Mouse (Mus musculus) forebrain, embryonic 16.5 days (tissue): Measurements from ENCODE around the gene Mycn. TPM values are rescaled to one million over a fixed set of nuclear protein-coding genes. Genes with fewer than 3 reads are reported as not detected.

ENCODE experiments used
- ATAC-seq: fragments of 200-750 bp; cut with Nextera tagmentation; 2 replicates; pipeline ENCODE4 v1.8.0; 2017; ENCODE audit warnings: mild to moderate bottlenecking, moderate library complexity
- H3K27ac ChIP-seq: fragments of 300-500 bp; sonication (generic); 2 replicates; pipeline ENCODE4 v1.5.1; 2014; ENCODE audit warnings: low read length, control low read depth
- H3K27me3 ChIP-seq: fragments of 300-500 bp; sonication (generic); replicated peaks from 2 replicates; pipeline ENCODE4 v1.6.1; 2014; ENCODE audit warnings: low read length; ENCODE audit not compliant: control insufficient read depth, insufficient read depth
- H3K36me3 ChIP-seq: fragments of 300-500 bp; sonication (generic); 2 replicates; pipeline ENCODE4 v1.6.1; 2014; ENCODE audit not compliant: control insufficient read depth, insufficient read depth
- H3K4me1 ChIP-seq: fragments of 300-500 bp; sonication (generic); replicated peaks from 2 replicates; pipeline ENCODE4 v1.6.1; 2014; ENCODE audit warnings: low read length; ENCODE audit not compliant: control insufficient read depth, insufficient read depth
- H3K4me2 ChIP-seq: fragments of 300-500 bp; sonication (generic); 2 replicates; pipeline ENCODE4 v1.6.1; 2014; ENCODE audit warnings: mild to moderate bottlenecking, low read length, control low read depth
- H3K4me3 ChIP-seq: fragments of 300-500 bp; sonication (generic); replicated peaks from 2 replicates; pipeline ENCODE4 v1.5.1; 2014; ENCODE audit warnings: mild to moderate bottlenecking, low read length, control low read depth
- H3K9ac ChIP-seq: fragments of 300-500 bp; sonication (generic); replicated peaks from 2 replicates; pipeline ENCODE4 v1.6.1; 2014; ENCODE audit warnings: low read depth, low read length, control low read depth
- H3K9me3 ChIP-seq: fragments of 300-500 bp; sonication (generic); 2 replicates; pipeline ENCODE4 v1.6.1; 2016; ENCODE audit warnings: low read length; ENCODE audit not compliant: control insufficient read depth
- WGBS: fragments of 180-500 bp; shearing (Covaris S2); extraction: QIAGEN DNeasy Blood & Tissue Kit; methylation state at CpG from one replicate; pipeline ENCODE4 v1.1.7; 2014; 5-methylcytosine and 5-hydroxymethylcytosine counted together
- polyA plus RNA-seq: library from polyadenylated mRNA; unstranded; fragments of >200 nt; fragmentation: Nextera tagmentation; extraction: Ambion mirVana; gene quantifications from 2 replicates; pipeline ENCODE4 v1.2.1, GENCODE M21; 2015

Mycn gene
- polyA plus RNA-seq, 1 experiment from 2014 or later = 156 TPM

- Histone ChIP-seq H3K9ac (no peak overlapping the region), H3K27ac (no peak overlapping the region), H3K4me1 (peaks cover 10% of the 10 kb centered on the region), H3K4me3 (no peak overlapping the region), H3K27me3 (no peaks in the 10 kb centered on the region), H3K36me3 (peaks cover 19% of the 10 kb centered on the region), H3K4me2 (no peak overlapping the region), H3K9me3 (no peaks in the 10 kb centered on the region)
- no peak for ATAC-seq
- WGBS = 73% methylated on average over 7 of the region's 7 CpGs
Observed at GRCm38 (mm10) chr12:12932238-12932637, 9.5 kb downstream of the Mycn start.

- no peak for ATAC-seq
- Histone ChIP-seq H3K4me2 (no peak overlapping the region), H3K27ac (no peak overlapping the region), H3K9me3 (no peaks in the 10 kb centered on the region), H3K4me1 (no peaks in the 10 kb centered on the region), H3K4me3 (no peak overlapping the region), H3K27me3 (no peaks in the 10 kb centered on the region), H3K9ac (no peak overlapping the region), H3K36me3 (no peaks in the 10 kb centered on the region)
- WGBS = 69% methylated on average over 3 of the region's 3 CpGs
Observed at GRCm38 (mm10) chr12:12928239-12928638, 13.5 kb downstream of the Mycn start.

GRCm38 (mm10) chr12:12926975-12927527 lies 14.7 kb downstream of the Mycn start:
- no peaks in the 10 kb centered on the region for H3K4me1 ChIP-seq
- ATAC-seq = no peak
- WGBS = 67% methylated on average over 3 of the region's 3 CpGs

GRCm38 (mm10) chr12:12924446-12924845 lies 17.3 kb downstream of the Mycn start:
- H3K4me3 ChIP-seq = no peak overlapping the region
- no peak overlapping the region for H3K9ac ChIP-seq
- H3K9me3 ChIP-seq = no peaks in the 10 kb centered on the region
- H3K27me3 ChIP-seq = no peaks in the 10 kb centered on the region
- H3K36me3 ChIP-seq = no peaks in the 10 kb centered on the region
- 61% methylated on average over 3 of the region's 3 CpGs for WGBS
- no peak overlapping the region for H3K4me2 ChIP-seq
- H3K4me1 ChIP-seq = no peaks in the 10 kb centered on the region
- H3K27ac ChIP-seq = no peak overlapping the region
- no peak for ATAC-seq

More at GRCm38 (mm10) chr12:12926975-12927527, 14.7 kb downstream of the Mycn start:
- no peaks in the 10 kb centered on the region for H3K9me3 ChIP-seq
- H3K27ac ChIP-seq = no peak overlapping the region
- H3K4me3 ChIP-seq = no peak overlapping the region
- no peak overlapping the region for H3K4me2 ChIP-seq
- H3K36me3 ChIP-seq = no peaks in the 10 kb centered on the region
- no peak overlapping the region for H3K9ac ChIP-seq
- no peaks in the 10 kb centered on the region for H3K27me3 ChIP-seq

GRCm38 (mm10) chr12:12920166-12921157 lies 21.3 kb downstream of the Mycn start:
- H3K27ac ChIP-seq = no peak overlapping the region
- H3K27me3 ChIP-seq = no peaks in the 10 kb centered on the region
- H3K4me3 ChIP-seq = no peak overlapping the region
- no peaks in the 10 kb centered on the region for H3K36me3 ChIP-seq
- H3K4me1 ChIP-seq = no peaks in the 10 kb centered on the region
- H3K9ac ChIP-seq = no peak overlapping the region
- no peak overlapping the region for H3K4me2 ChIP-seq
- ATAC-seq = no peak
- no peaks in the 10 kb centered on the region for H3K9me3 ChIP-seq
- 36% methylated on average over 12 of the region's 12 CpGs for WGBS

- Histone ChIP-seq H3K27ac (no peak overlapping the region), H3K9me3 (no peaks in the 10 kb centered on the region), H3K9ac (no peak overlapping the region), H3K36me3 (no peaks in the 10 kb centered on the region), H3K27me3 (no peaks in the 10 kb centered on the region), H3K4me2 (no peak overlapping the region), H3K4me3 (no peak overlapping the region), H3K4me1 (no peaks in the 10 kb centered on the region)
- ATAC-seq = no peak
- 47% methylated on average over 9 of the region's 9 CpGs for WGBS
Observed at GRCm38 (mm10) chr12:12916298-12916697, 25.4 kb downstream of the Mycn start.

- Histone ChIP-seq H3K27ac (no peak overlapping the region), H3K4me2 (no peak overlapping the region), H3K9ac (no peak overlapping the region), H3K4me1 (peaks cover 21% of the 10 kb centered on the region), H3K36me3 (no peaks in the 10 kb centered on the region), H3K9me3 (no peaks in the 10 kb centered on the region), H3K4me3 (no peak overlapping the region), H3K27me3 (no peaks in the 10 kb centered on the region)
- no peak for ATAC-seq
- WGBS = 78% methylated on average over 11 of the region's 11 CpGs
Observed at GRCm38 (mm10) chr12:12910356-12910979, 31.2 kb downstream of the Mycn start.

- H3K4me3 ChIP-seq = no peak overlapping the region
Observed at GRCm38 (mm10) chr12:12909631-12910277, 32.0 kb downstream of the Mycn start.

GRCm38 (mm10) chr12:12906771-12907170 lies 34.9 kb downstream of the Mycn start:
- 50% methylated on average over 6 of the region's 6 CpGs for WGBS
- Histone ChIP-seq H3K4me2 (no peak overlapping the region), H3K4me3 (no peak overlapping the region), H3K9me3 (no peaks in the 10 kb centered on the region), H3K27ac (peak overlapping the region; percentile 59; the same call in 1 of the 2 replicates), H3K4me1 (peaks cover 41% of the 10 kb centered on the region), H3K9ac (no peak overlapping the region), H3K36me3 (no peaks in the 10 kb centered on the region), H3K27me3 (no peaks in the 10 kb centered on the region)
- ATAC-seq = no peak

More at GRCm38 (mm10) chr12:12909631-12910277, 32.0 kb downstream of the Mycn start:
- Histone ChIP-seq H3K4me1 (peaks cover 28% of the 10 kb centered on the region), H3K36me3 (no peaks in the 10 kb centered on the region), H3K4me2 (no peak overlapping the region), H3K27me3 (no peaks in the 10 kb centered on the region), H3K9me3 (no peaks in the 10 kb centered on the region), H3K9ac (no peak overlapping the region), H3K27ac (peak overlapping the region; percentile 11; the same call in 1 of the 2 replicates)
- WGBS = 33% methylated on average over 16 of the region's 16 CpGs
- peak; percentile 24 for ATAC-seq
